Mouse (Mus musculus): ENCODE measurements around the gene Apol10a. TPM values are rescaled to one million over a fixed set of nuclear protein-coding genes. Genes with fewer than 3 reads are reported as not detected.
"Not testable (repeated sequence)": the region's sequence is repeated elsewhere in the genome, so short reads cannot be mapped to it uniquely, and the experiment has no call there.

Apol10a gene
- total and polyA plus RNA-seq, 3 experiments = 0.07 TPM; not detected in 2

DNA sequence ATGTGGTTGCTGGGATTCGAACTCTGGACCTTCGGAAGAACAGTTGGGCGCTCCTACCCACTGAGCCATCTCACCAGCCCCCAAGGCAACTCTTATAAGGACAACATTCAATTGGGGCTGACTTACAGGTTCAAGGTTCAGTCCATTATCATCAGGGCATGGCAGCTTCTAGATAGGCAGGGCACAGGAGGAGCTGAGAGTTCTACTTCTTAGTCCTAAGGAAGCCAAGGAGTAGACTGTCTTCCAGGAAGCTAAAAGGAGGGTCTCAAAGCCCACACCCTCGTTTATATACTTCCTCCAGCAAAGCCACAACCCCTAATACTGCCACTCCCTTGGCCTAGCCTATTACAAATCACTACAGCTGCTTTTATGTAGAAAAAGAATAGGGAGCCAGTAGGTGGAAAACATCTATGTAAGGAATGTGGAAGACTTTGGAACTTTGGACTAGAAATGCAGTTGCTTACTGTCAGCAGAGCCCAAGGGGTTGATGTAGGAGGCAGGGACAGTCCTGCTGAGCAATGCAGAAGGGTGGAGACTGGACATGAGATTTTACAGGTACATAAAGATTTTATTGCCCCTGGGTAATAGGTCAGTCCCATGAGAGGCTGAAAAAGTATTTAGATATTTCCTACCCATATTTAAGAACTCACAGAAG is 5.4 kb downstream of the Apol10a start:
- Histone ChIP-seq H3K36me3 (ENCODE audit: control insufficient read depth, insufficient read depth, low read length) (no peaks in the 10 kb centered on the region), H3K27me3 (ENCODE audit: control insufficient read depth, insufficient read depth, low read length) (no peaks in the 10 kb centered on the region), H3K4me1 (ENCODE audit: control insufficient read depth, insufficient read depth, low read length) (no peaks in the 10 kb centered on the region), H3K9ac (ENCODE audit: low read depth, low read length) (no peak overlapping the region), H3K79me2 (replicated peaks; ENCODE audit: control insufficient read depth, insufficient read depth, low read length) (no peaks in the 10 kb centered on the region), H3K4me3 (no peak overlapping the region), H3K27ac (no peak overlapping the region)
- WGBS = 64% methylated on average over 4 of the region's 4 CpGs
- no peak for DNase-seq
- intact Hi-C loops (cut with DNase I) = no loop called here
- TF ChIP-seq CTCF (IDR thresholded peaks at IDR 0.05) (no peak), POLR2A (IDR thresholded peaks at IDR 0.05; ENCODE audit: insufficient read depth, low read depth, low read length) (no peak), EP300 (IDR thresholded peaks at IDR 0.05; ENCODE audit: insufficient read depth, low read depth, low read length) (no peak)

DNA sequence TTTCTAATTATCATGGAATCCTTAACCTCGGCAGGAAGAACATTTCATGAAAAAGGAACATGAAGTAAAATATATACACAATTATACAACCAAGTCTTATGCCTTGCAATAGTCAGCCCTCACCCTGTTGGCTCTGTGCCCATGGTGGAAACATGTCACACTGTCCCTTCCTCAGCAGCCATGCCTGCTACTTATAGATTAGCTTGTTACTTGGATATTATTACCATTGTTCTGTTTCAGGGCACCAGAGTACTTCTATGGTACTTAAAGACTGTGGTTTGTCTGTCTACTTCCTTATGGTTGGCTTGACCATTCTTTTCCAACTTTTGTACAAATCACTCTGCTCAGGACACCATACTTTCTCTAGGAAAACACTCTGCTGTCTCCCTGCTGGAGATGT is 16.3 kb downstream of the Apol10a start:
- no CpG with 5 or more reads among the region's 1 CpGs for WGBS
- H3K36me3 ChIP-seq (ENCODE audit: control insufficient read depth, insufficient read depth, low read length); H3K4me3 ChIP-seq; H3K4me1 ChIP-seq (ENCODE audit: control insufficient read depth, insufficient read depth, low read length); H3K79me2 ChIP-seq (replicated peaks; ENCODE audit: control insufficient read depth, insufficient read depth, low read length); DNase-seq; H3K9ac ChIP-seq (ENCODE audit: low read depth, low read length); intact Hi-C loops (cut with DNase I); H3K27ac ChIP-seq; H3K27me3 ChIP-seq (ENCODE audit: control insufficient read depth, insufficient read depth, low read length): not testable (repeated sequence)

DNA sequence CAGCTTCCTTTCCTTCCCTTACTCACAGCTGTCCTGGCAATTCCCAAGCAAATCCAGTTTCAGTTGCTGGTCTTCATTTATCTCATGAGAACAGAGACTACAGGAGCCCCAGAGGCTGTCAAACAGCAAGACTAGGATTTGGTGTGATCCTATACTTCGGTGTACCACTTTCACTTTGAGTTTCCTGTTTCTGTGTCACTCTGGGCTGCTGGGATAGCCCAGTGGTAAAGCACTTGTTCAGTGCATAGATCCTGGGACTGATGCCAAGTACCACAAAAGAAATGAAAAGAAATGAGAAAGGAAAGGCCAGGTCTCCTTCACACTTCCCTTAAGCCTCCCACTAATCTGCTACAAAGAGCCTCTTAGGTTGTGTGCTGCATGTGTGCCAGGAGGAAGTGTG is 17.8 kb downstream of the Apol10a start:
- H3K4me1 ChIP-seq (ENCODE audit: control insufficient read depth, insufficient read depth, low read length); H3K79me2 ChIP-seq (replicated peaks; ENCODE audit: control insufficient read depth, insufficient read depth, low read length); DNase-seq; H3K36me3 ChIP-seq (ENCODE audit: control insufficient read depth, insufficient read depth, low read length); H3K9ac ChIP-seq (ENCODE audit: low read depth, low read length); H3K27ac ChIP-seq; H3K4me3 ChIP-seq; H3K27me3 ChIP-seq (ENCODE audit: control insufficient read depth, insufficient read depth, low read length); intact Hi-C loops (cut with DNase I): not testable (repeated sequence)
- WGBS = 17% methylated on average over 1 of the region's 1 CpGs

DNA sequence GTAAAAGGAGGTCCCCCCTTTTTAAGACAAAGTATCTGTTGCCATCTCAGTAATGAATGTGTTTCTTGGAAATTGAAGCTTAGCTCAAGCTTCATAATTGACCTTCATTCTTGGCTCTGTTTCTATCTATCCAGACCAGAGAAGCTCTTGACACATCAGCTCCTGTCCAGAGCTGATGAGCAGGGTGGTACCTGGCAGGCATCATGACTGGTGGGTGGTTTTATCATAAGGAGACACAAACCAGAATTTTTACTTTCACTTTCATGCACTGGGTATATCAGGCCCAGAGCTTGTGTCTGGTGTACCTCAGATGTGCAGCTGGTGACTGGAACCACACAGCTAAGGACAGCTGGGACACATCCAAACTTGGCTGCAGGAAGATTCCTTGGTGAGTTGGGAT is 31.1 kb downstream of the Apol10a start, which contains the start of gene Apol11a:
Gene Apol11a (plus strand): TSS at position 306 of the 400 bp plus-strand sequence.
- H3K27me3 ChIP-seq (ENCODE audit: control insufficient read depth, insufficient read depth, low read length); DNase-seq: not testable (repeated sequence)

DNA sequence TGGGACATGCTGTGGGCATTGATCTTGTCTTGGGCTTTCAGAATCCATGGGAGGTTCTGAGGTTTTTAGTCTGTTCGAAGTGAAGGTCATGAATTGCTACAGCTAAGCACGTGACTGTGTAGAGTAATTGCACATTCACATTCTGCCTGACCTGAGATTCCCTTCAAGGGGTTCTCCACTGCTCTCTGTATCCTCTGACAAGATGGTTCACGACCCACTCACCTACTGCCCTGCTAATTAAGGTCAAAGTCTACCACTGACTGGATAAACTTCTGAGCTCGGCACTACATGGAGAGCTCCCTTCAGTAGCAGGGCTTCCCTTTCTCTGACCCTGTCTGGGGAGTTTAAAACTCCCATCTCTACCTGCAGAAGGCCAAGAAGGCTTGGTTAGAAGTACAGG is 43.7 kb downstream of the Apol10a start:
- H3K4me3 ChIP-seq; DNase-seq; intact Hi-C loops (cut with DNase I); H3K79me2 ChIP-seq (replicated peaks; ENCODE audit: control insufficient read depth, insufficient read depth, low read length); H3K27ac ChIP-seq; H3K27me3 ChIP-seq (ENCODE audit: control insufficient read depth, insufficient read depth, low read length); H3K9ac ChIP-seq (ENCODE audit: low read depth, low read length); H3K36me3 ChIP-seq (ENCODE audit: control insufficient read depth, insufficient read depth, low read length); H3K4me1 ChIP-seq (ENCODE audit: control insufficient read depth, insufficient read depth, low read length): not testable (repeated sequence)
- 57% methylated on average over 4 of the region's 4 CpGs for WGBS

More for the DNA sequence above, 31.1 kb downstream of the Apol10a start, which contains the start of gene Apol11a:
- H3K9ac ChIP-seq (ENCODE audit: low read depth, low read length); H3K4me1 ChIP-seq (ENCODE audit: control insufficient read depth, insufficient read depth, low read length); intact Hi-C loops (cut with DNase I); H3K36me3 ChIP-seq (ENCODE audit: control insufficient read depth, insufficient read depth, low read length); H3K4me3 ChIP-seq; H3K79me2 ChIP-seq (replicated peaks; ENCODE audit: control insufficient read depth, insufficient read depth, low read length); H3K27ac ChIP-seq: not testable (repeated sequence)

DNA sequence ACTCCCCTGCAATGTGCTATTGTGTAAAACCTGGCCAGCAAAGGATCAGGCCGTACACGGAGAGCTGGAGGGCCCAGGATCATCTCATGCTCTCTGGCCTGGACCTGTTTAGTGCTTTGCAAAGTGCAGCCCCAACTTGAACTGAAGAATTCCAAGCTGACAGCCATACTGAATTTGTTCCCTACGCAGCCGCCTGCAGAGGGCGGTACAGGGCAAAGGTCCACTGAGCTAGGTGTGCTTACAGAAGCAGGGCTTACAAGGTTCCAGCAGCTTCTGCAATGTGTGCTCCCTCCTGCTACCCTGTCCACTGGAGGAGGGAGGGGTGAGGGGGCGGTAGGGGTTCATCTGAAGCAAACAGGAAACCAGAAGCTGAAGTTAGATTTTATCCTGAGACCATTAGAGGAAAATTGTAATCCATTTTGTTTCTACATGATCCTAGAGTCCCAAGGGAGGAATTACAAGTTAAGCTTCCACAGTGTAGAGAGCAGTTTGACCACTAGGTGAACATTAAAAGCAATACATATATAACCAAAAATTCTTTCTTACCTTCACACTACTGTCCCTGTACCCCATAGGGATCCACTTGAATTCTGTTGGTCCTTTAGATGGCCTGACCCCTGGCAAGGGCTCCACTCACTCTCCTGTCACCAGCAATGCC is 46.5 kb downstream of the Apol10a start:
- intact Hi-C loops (cut with DNase I) = loop anchor here (2.0 kb wide), 2 partner anchors 107 to 161 kb away; no protein-coding TSS in a partner anchor
- not testable (repeated sequence) for H3K27ac ChIP-seq; H3K9ac ChIP-seq (ENCODE audit: low read depth, low read length); H3K36me3 ChIP-seq (ENCODE audit: control insufficient read depth, insufficient read depth, low read length); H3K4me3 ChIP-seq; H3K4me1 ChIP-seq (ENCODE audit: control insufficient read depth, insufficient read depth, low read length); H3K27me3 ChIP-seq (ENCODE audit: control insufficient read depth, insufficient read depth, low read length); H3K79me2 ChIP-seq (replicated peaks; ENCODE audit: control insufficient read depth, insufficient read depth, low read length)
- WGBS = 13% methylated on average over 6 of the region's 6 CpGs
- TF ChIP-seq EP300 (IDR thresholded peaks at IDR 0.05; ENCODE audit: insufficient read depth, low read depth, low read length) (0 out of 2 replicates have a peak, but pooled peaks have one; percentile 25), CTCF (IDR thresholded peaks at IDR 0.05) (peak; percentile 66)
- DNase-seq = peak; percentile 68 to 84
